Mouse (Mus musculus): ENCODE measurements around the gene Aurkb. TPM values are rescaled to one million over a fixed set of nuclear protein-coding genes. Genes with fewer than 3 reads are reported as not detected.

Gene Aurkb
- polyA plus RNA-seq, 1 experiment from 2014 or later: 184 TPM

GRCm38 (mm10) chr11:69046395-69046774 lies 938 bp downstream of the Aurkb start:
- H3K9me3 ChIP-seq: no peaks in the 10 kb centered on the region
- no peak for DNase-seq (ENCODE audit: low spot score)
- peak overlapping the region; percentile 93 for H3K4me3 ChIP-seq
- H3K27ac ChIP-seq: peak overlapping the region; percentile 97
- peaks cover 41% of the 10 kb centered on the region for H3K36me3 ChIP-seq
- no peaks in the 10 kb centered on the region for H3K27me3 ChIP-seq (ENCODE audit: insufficient read depth, poor library complexity, severe bottlenecking)
- H3K4me1 ChIP-seq (replicated peaks): peaks cover 44% of the 10 kb centered on the region
- 21% methylated on average over 9 of the region's 9 CpGs for WGBS

- H3K9me3 ChIP-seq: no peaks in the 10 kb centered on the region
- H3K4me1 ChIP-seq (replicated peaks): peaks cover 49% of the 10 kb centered on the region
- peak overlapping the region; percentile 20; the same call in 1 of the 2 replicates for H3K27ac ChIP-seq
- peak overlapping the region; percentile 93 for H3K4me3 ChIP-seq
- H3K36me3 ChIP-seq: peaks cover 52% of the 10 kb centered on the region
- H3K27me3 ChIP-seq (ENCODE audit: insufficient read depth, poor library complexity, severe bottlenecking): no peaks in the 10 kb centered on the region
- WGBS: 94% methylated on average over 12 of the region's 12 CpGs
- no peak for DNase-seq (ENCODE audit: low spot score)
Observed at GRCm38 (mm10) chr11:69047592-69047991, 2.1 kb downstream of the Aurkb start.

GRCm38 (mm10) chr11:69048151-69048550 lies 2.7 kb downstream of the Aurkb start:
- H3K4me3 ChIP-seq: peak overlapping the region; percentile 93
- no peak overlapping the region for H3K27ac ChIP-seq
- no peaks in the 10 kb centered on the region for H3K9me3 ChIP-seq
- peaks cover 57% of the 10 kb centered on the region for H3K36me3 ChIP-seq
- WGBS: 94% methylated on average over 14 of the region's 14 CpGs
- peaks cover 49% of the 10 kb centered on the region for H3K4me1 ChIP-seq (replicated peaks)
- H3K27me3 ChIP-seq (ENCODE audit: insufficient read depth, poor library complexity, severe bottlenecking): no peaks in the 10 kb centered on the region
- no peak for DNase-seq (ENCODE audit: low spot score)

- Histone ChIP-seq H3K36me3 (peaks cover 71% of the 10 kb centered on the region), H3K27ac (no peak overlapping the region), H3K4me1 (replicated peaks) (peaks cover 49% of the 10 kb centered on the region), H3K9me3 (no peaks in the 10 kb centered on the region), H3K27me3 (ENCODE audit: insufficient read depth, poor library complexity, severe bottlenecking) (no peaks in the 10 kb centered on the region), H3K4me3 (no peak overlapping the region)
- DNase-seq (ENCODE audit: low spot score): no peak
- WGBS: 89% methylated on average over 8 of the region's 8 CpGs
Observed at GRCm38 (mm10) chr11:69050748-69051147, 5.3 kb downstream of the Aurkb start.

GRCm38 (mm10) chr11:69051771-69052170 lies 6.3 kb downstream of the Aurkb start:
- Histone ChIP-seq H3K4me3 (no peak overlapping the region), H3K9me3 (no peaks in the 10 kb centered on the region), H3K27me3 (ENCODE audit: insufficient read depth, poor library complexity, severe bottlenecking) (no peaks in the 10 kb centered on the region), H3K4me1 (replicated peaks) (peaks cover 43% of the 10 kb centered on the region), H3K36me3 (peaks cover 71% of the 10 kb centered on the region), H3K27ac (no peak overlapping the region)
- 62% methylated on average over 4 of the region's 4 CpGs for WGBS
- DNase-seq (ENCODE audit: low spot score): no peak

- peaks cover 65% of the 10 kb centered on the region for H3K36me3 ChIP-seq
- peaks cover 33% of the 10 kb centered on the region for H3K4me1 ChIP-seq (replicated peaks)
- no peaks in the 10 kb centered on the region for H3K27me3 ChIP-seq (ENCODE audit: insufficient read depth, poor library complexity, severe bottlenecking)
- no peak overlapping the region for H3K4me3 ChIP-seq
- no peaks in the 10 kb centered on the region for H3K9me3 ChIP-seq
- DNase-seq (ENCODE audit: low spot score): no peak
- no peak overlapping the region for H3K27ac ChIP-seq
- 89% methylated on average over 2 of the region's 2 CpGs for WGBS
Observed at GRCm38 (mm10) chr11:69052824-69053421, 7.5 kb downstream of the Aurkb start.

GRCm38 (mm10) chr11:69053848-69054247 lies 8.4 kb downstream of the Aurkb start:
- Histone ChIP-seq H3K27ac (no peak overlapping the region), H3K9me3 (no peaks in the 10 kb centered on the region), H3K27me3 (ENCODE audit: insufficient read depth, poor library complexity, severe bottlenecking) (no peaks in the 10 kb centered on the region), H3K36me3 (peaks cover 55% of the 10 kb centered on the region), H3K4me3 (no peak overlapping the region), H3K4me1 (replicated peaks) (peaks cover 33% of the 10 kb centered on the region)
- no peak for DNase-seq (ENCODE audit: low spot score)
- 80% methylated on average over 3 of the region's 3 CpGs for WGBS

- peaks cover 13% of the 10 kb centered on the region for H3K36me3 ChIP-seq
- WGBS: 79% methylated on average over 2 of the region's 2 CpGs
- H3K4me1 ChIP-seq (replicated peaks): peaks cover 34% of the 10 kb centered on the region
- peak overlapping the region; percentile 83 for H3K4me3 ChIP-seq
- peak overlapping the region; percentile 93 for H3K27ac ChIP-seq
- H3K27me3 ChIP-seq (ENCODE audit: insufficient read depth, poor library complexity, severe bottlenecking): peaks cover 8% of the 10 kb centered on the region; the same call in 1 of the 2 replicates
- DNase-seq (ENCODE audit: low spot score): no peak
- H3K9me3 ChIP-seq: no peaks in the 10 kb centered on the region
Observed at GRCm38 (mm10) chr11:69058265-69058664, 12.8 kb downstream of the Aurkb start.

- Histone ChIP-seq H3K4me1 (replicated peaks) (peaks cover 35% of the 10 kb centered on the region), H3K4me3 (peak overlapping the region; percentile 83), H3K27ac (peak overlapping the region; percentile 93), H3K27me3 (ENCODE audit: insufficient read depth, poor library complexity, severe bottlenecking) (peaks cover 8% of the 10 kb centered on the region; the same call in 1 of the 2 replicates), H3K36me3 (peaks cover 7% of the 10 kb centered on the region), H3K9me3 (no peaks in the 10 kb centered on the region)
- no peak for DNase-seq (ENCODE audit: low spot score)
- 2% methylated on average over 19 of the region's 19 CpGs for WGBS
Observed at GRCm38 (mm10) chr11:69058729-69059356, 13.4 kb downstream of the Aurkb start.

GRCm38 (mm10) chr11:69059357-69059974 lies 14.0 kb downstream of the Aurkb start, which contains the start of gene Borcs6:
TSS of gene Borcs6 (plus strand) at chr11:69059717.
- DNase-seq (ENCODE audit: low spot score): peak; percentile 96
- Histone ChIP-seq H3K36me3 (peaks cover under 1% of the 10 kb centered on the region; the same call in 1 of the 2 replicates), H3K27me3 (ENCODE audit: insufficient read depth, poor library complexity, severe bottlenecking) (peaks cover 8% of the 10 kb centered on the region; the same call in 1 of the 2 replicates), H3K4me1 (replicated peaks) (peaks cover 41% of the 10 kb centered on the region), H3K4me3 (peak within 1 kb of the TSS; percentile 83), H3K27ac (peak within 1 kb of the TSS; percentile 93), H3K9me3 (no peaks in the 10 kb centered on the region)
- WGBS: under 1% methylated on average over 64 of the region's 64 CpGs

- H3K27me3 ChIP-seq (ENCODE audit: insufficient read depth, poor library complexity, severe bottlenecking): peaks cover 8% of the 10 kb centered on the region; the same call in 1 of the 2 replicates
- H3K4me1 ChIP-seq (replicated peaks): peaks cover 47% of the 10 kb centered on the region
- H3K9me3 ChIP-seq: no peaks in the 10 kb centered on the region
- WGBS: under 1% methylated on average over 49 of the region's 49 CpGs
- H3K27ac ChIP-seq: peak overlapping the region; percentile 93
- peak overlapping the region; percentile 83 for H3K4me3 ChIP-seq
- DNase-seq (ENCODE audit: low spot score): no peak
- H3K36me3 ChIP-seq: no peaks in the 10 kb centered on the region
Observed at GRCm38 (mm10) chr11:69059975-69060411, 14.5 kb downstream of the Aurkb start.

- WGBS: under 1% methylated on average over 40 of the region's 40 CpGs
- no peaks in the 10 kb centered on the region for H3K36me3 ChIP-seq
- peak overlapping the region; percentile 93 for H3K27ac ChIP-seq
- peak; percentile 46 for DNase-seq (ENCODE audit: low spot score)
- peaks cover 8% of the 10 kb centered on the region; the same call in 1 of the 2 replicates for H3K27me3 ChIP-seq (ENCODE audit: insufficient read depth, poor library complexity, severe bottlenecking)
- no peaks in the 10 kb centered on the region for H3K9me3 ChIP-seq
- H3K4me1 ChIP-seq (replicated peaks): peaks cover 47% of the 10 kb centered on the region
- peak overlapping the region; percentile 83 for H3K4me3 ChIP-seq
Observed at GRCm38 (mm10) chr11:69060448-69061254, 15.2 kb downstream of the Aurkb start.

Measured in hindbrain, embryonic 10.5 days (tissue).